Mouse (Mus musculus): Measurements from ENCODE around the gene Cxadr. TPM values are rescaled to one million over a fixed set of nuclear protein-coding genes. Genes with fewer than 3 reads are reported as not detected.

The Cxadr gene
- total and polyA plus RNA-seq, 3 experiments = 0.33 TPM; not detected in 2

- no peaks in the 10 kb centered on the region for H3K9me3 ChIP-seq (replicated peaks; ENCODE audit: insufficient read depth, low read length)
- H3K36me3 ChIP-seq (ENCODE audit: control insufficient read depth in 1 of 2, insufficient read depth in 2 of 2, low read length in 2 of 2) = peaks cover 0 to 2% of the 10 kb centered on the region in 2 experiments; a peak in 1 of 4 replicates
- H3K79me2 ChIP-seq (ENCODE audit: control insufficient read depth, insufficient read depth, low read length, poor library complexity) = no peaks in the 10 kb centered on the region
- TF ChIP-seq SMC3 (IDR thresholded peaks at IDR 0.05; ENCODE audit: low read depth, low read length) = peak; percentile 69
- TF ChIP-seq GATA1 (IDR thresholded peaks at IDR 0.05; ENCODE audit: low read depth, low read length) = no peak
- TF ChIP-seq CTCF (IDR thresholded peaks at IDR 0.05 in 2 of 3, conservative IDR thresholded peaks at IDR 0.05 in 1 of 3; ENCODE audit: control insufficient read depth in 1 of 3, insufficient read depth in 1 of 3, low read depth in 2 of 3, low read length in 3 of 3, poor library complexity in 1 of 3, severe bottlenecking in 1 of 3) = peak in 2 of 3 experiments; percentile 51 to 56; a peak in 4 of 6 replicates
- TF ChIP-seq USF2 (IDR thresholded peaks at IDR 0.05; ENCODE audit: borderline replicate concordance in 1 of 2, insufficient read depth in 1 of 2, low read depth in 1 of 2, low read length in 2 of 2) = no peak
- TF ChIP-seq ZC3H11A (IDR thresholded peaks at IDR 0.05; ENCODE audit: low read depth, low read length) = peak; percentile 36; the same call in 1 of the 2 replicates
- TF ChIP-seq ELF1 (IDR thresholded peaks at IDR 0.05; ENCODE audit: low read depth, low read length) = no peak
- TF ChIP-seq RAD21 (IDR thresholded peaks at IDR 0.05; ENCODE audit: low read depth, low read length) = peak; percentile 50
- peak; percentile 20 for DNase-seq (ENCODE audit: low read depth, low spot score)
- H3K27ac ChIP-seq (ENCODE audit: control insufficient read depth, low read depth, low read length) = no peak overlapping the region
- H3K9ac ChIP-seq (ENCODE audit: control insufficient read depth, low read depth, low read length, poor library complexity, severe bottlenecking) = no peak overlapping the region
- H3K4me3 ChIP-seq (ENCODE audit: control insufficient read depth in 1 of 2, insufficient read depth in 1 of 2, low read depth in 2 of 2, low read length in 2 of 2) = no peak overlapping the region
- no peaks in the 10 kb centered on the region for H3K27me3 ChIP-seq (ENCODE audit: control insufficient read depth in 1 of 2, insufficient read depth in 2 of 2, low read length in 2 of 2)
- H3K4me1 ChIP-seq (ENCODE audit: control insufficient read depth in 1 of 2, insufficient read depth in 2 of 2, low read length in 2 of 2) = no peaks in the 10 kb centered on the region
Observed at GRCm38 (mm10) chr16:78316849-78317248, 15.6 kb downstream of the Cxadr start.

- H3K4me3 ChIP-seq (ENCODE audit: control insufficient read depth in 1 of 2, insufficient read depth in 1 of 2, low read depth in 2 of 2, low read length in 2 of 2) = no peak overlapping the region
- H3K79me2 ChIP-seq (ENCODE audit: control insufficient read depth, insufficient read depth, low read length, poor library complexity) = no peaks in the 10 kb centered on the region
Observed at GRCm38 (mm10) chr16:78317960-78318359, 16.7 kb downstream of the Cxadr start.

GRCm38 (mm10) chr16:78319711-78320110 lies 18.4 kb downstream of the Cxadr start:
- Histone ChIP-seq H3K36me3 (ENCODE audit: control insufficient read depth in 1 of 2, insufficient read depth in 2 of 2, low read length in 2 of 2) (peaks cover 0 to 2% of the 10 kb centered on the region in 2 experiments; a peak in 1 of 4 replicates), H3K9me3 (replicated peaks; ENCODE audit: insufficient read depth, low read length) (no peaks in the 10 kb centered on the region), H3K27me3 (ENCODE audit: control insufficient read depth in 1 of 2, insufficient read depth in 2 of 2, low read length in 2 of 2) (no peaks in the 10 kb centered on the region), H3K27ac (ENCODE audit: control insufficient read depth, low read depth, low read length) (no peak overlapping the region), H3K4me3 (ENCODE audit: control insufficient read depth in 1 of 2, insufficient read depth in 1 of 2, low read depth in 2 of 2, low read length in 2 of 2) (no peak overlapping the region), H3K4me1 (ENCODE audit: control insufficient read depth in 1 of 2, insufficient read depth in 2 of 2, low read length in 2 of 2) (peaks cover 0 to 2% of the 10 kb centered on the region in 2 experiments; a peak in 1 of 4 replicates), H3K79me2 (ENCODE audit: control insufficient read depth, insufficient read depth, low read length, poor library complexity) (no peaks in the 10 kb centered on the region), H3K9ac (ENCODE audit: control insufficient read depth, low read depth, low read length, poor library complexity, severe bottlenecking) (no peak overlapping the region)
- no peak for TF ChIP-seq NELFE (IDR thresholded peaks at IDR 0.05; ENCODE audit: low read depth, low read length)
- no peak for TF ChIP-seq ELF1 (IDR thresholded peaks at IDR 0.05; ENCODE audit: low read depth, low read length)
- no peak for TF ChIP-seq SIN3A (IDR thresholded peaks at IDR 0.05; ENCODE audit: low read length)
- no peak for TF ChIP-seq ZC3H11A (IDR thresholded peaks at IDR 0.05; ENCODE audit: low read depth, low read length)
- TF ChIP-seq CHD1 (IDR thresholded peaks at IDR 0.05; ENCODE audit: low read depth, low read length) = no peak
- no peak for TF ChIP-seq TCF12 (IDR thresholded peaks at IDR 0.05; ENCODE audit: low read depth, low read length)
- no peak for TF ChIP-seq CTCF (IDR thresholded peaks at IDR 0.05 in 2 of 3, conservative IDR thresholded peaks at IDR 0.05 in 1 of 3; ENCODE audit: control insufficient read depth in 1 of 3, insufficient read depth in 1 of 3, low read depth in 2 of 3, low read length in 3 of 3, poor library complexity in 1 of 3, severe bottlenecking in 1 of 3)
- no peak for TF ChIP-seq POLR2AphosphoS2 (IDR thresholded peaks at IDR 0.05; ENCODE audit: low read length)
- TF ChIP-seq MEF2A (IDR thresholded peaks at IDR 0.05; ENCODE audit: extremely low read depth, insufficient replicate concordance, low read depth, low read length, poor library complexity, severe bottlenecking) = no peak
- no peak for TF ChIP-seq BHLHE40 (IDR thresholded peaks at IDR 0.05; ENCODE audit: borderline replicate concordance, low read depth, low read length)
- no peak for TF ChIP-seq NRF1 (IDR thresholded peaks at IDR 0.05; ENCODE audit: insufficient read depth, low read depth, low read length, poor library complexity, severe bottlenecking)
- no peak for TF ChIP-seq KAT2A (conservative IDR thresholded peaks at IDR 0.05; ENCODE audit: low read depth, low read length)
- TF ChIP-seq ZMIZ1 (IDR thresholded peaks at IDR 0.05; ENCODE audit: low read depth, low read length) = no peak
- TF ChIP-seq POLR2A (IDR thresholded peaks at IDR 0.05; ENCODE audit: control insufficient read depth in 1 of 2, insufficient read depth in 1 of 2, low read depth in 1 of 2, low read length in 2 of 2, poor library complexity in 1 of 2) = no peak
- no peak for TF ChIP-seq MAFK (IDR thresholded peaks at IDR 0.05; ENCODE audit: borderline replicate concordance, low read depth, low read length)
- DNase-seq (ENCODE audit: low read depth, low spot score) = no peak

More at GRCm38 (mm10) chr16:78317960-78318359, 16.7 kb downstream of the Cxadr start:
- Histone ChIP-seq H3K27ac (ENCODE audit: control insufficient read depth, low read depth, low read length) (no peak overlapping the region), H3K36me3 (ENCODE audit: control insufficient read depth in 1 of 2, insufficient read depth in 2 of 2, low read length in 2 of 2) (peaks cover 0 to 2% of the 10 kb centered on the region in 2 experiments; a peak in 1 of 4 replicates), H3K9ac (ENCODE audit: control insufficient read depth, low read depth, low read length, poor library complexity, severe bottlenecking) (no peak overlapping the region), H3K4me1 (ENCODE audit: control insufficient read depth in 1 of 2, insufficient read depth in 2 of 2, low read length in 2 of 2) (peaks cover 0 to under 1% of the 10 kb centered on the region in 2 experiments; a peak in 1 of 4 replicates), H3K9me3 (replicated peaks; ENCODE audit: insufficient read depth, low read length) (no peaks in the 10 kb centered on the region), H3K27me3 (ENCODE audit: control insufficient read depth in 1 of 2, insufficient read depth in 2 of 2, low read length in 2 of 2) (no peaks in the 10 kb centered on the region)
- peak; percentile 3 for DNase-seq (ENCODE audit: low read depth, low spot score)
- no peak for TF ChIP-seq CHD2 (IDR thresholded peaks at IDR 0.05; ENCODE audit: low read length)
- TF ChIP-seq TBP (IDR thresholded peaks at IDR 0.05; ENCODE audit: low read depth, low read length) = no peak
- no peak for TF ChIP-seq MAFK (IDR thresholded peaks at IDR 0.05; ENCODE audit: borderline replicate concordance, low read depth, low read length)
- TF ChIP-seq MXI1 (IDR thresholded peaks at IDR 0.05; ENCODE audit: low read depth, low read length) = no peak
- TF ChIP-seq TCF12 (IDR thresholded peaks at IDR 0.05; ENCODE audit: low read depth, low read length) = no peak
- TF ChIP-seq NRF1 (IDR thresholded peaks at IDR 0.05; ENCODE audit: insufficient read depth, low read depth, low read length, poor library complexity, severe bottlenecking) = no peak
- no peak for TF ChIP-seq ZMIZ1 (IDR thresholded peaks at IDR 0.05; ENCODE audit: low read depth, low read length)
- TF ChIP-seq MAX (IDR thresholded peaks at IDR 0.05; ENCODE audit: low read length) = no peak
- TF ChIP-seq RAD21 (IDR thresholded peaks at IDR 0.05; ENCODE audit: low read depth, low read length) = no peak
- TF ChIP-seq KAT2A (conservative IDR thresholded peaks at IDR 0.05; ENCODE audit: low read depth, low read length) = no peak
